Mouse (Mus musculus) stomach, postnatal 0 days (tissue): ENCODE measurements around the gene Pi4k2a.

Experiments used
- CTCF ChIP-seq: IDR thresholded peaks from 2 replicates; pipeline ENCODE4 v1.5.1; 2016; ENCODE audit warnings: antibody characterized with exemption, low read depth, mild to moderate bottlenecking, moderate library complexity
- EP300 ChIP-seq: optimal IDR thresholded peaks from 2 replicates; pipeline ENCODE3; 2016; ENCODE audit warnings: antibody characterized with exemption

- TF ChIP-seq CTCF (no peak), EP300 (no peak)
Observed at GRCm38 (mm10) chr19:42078566-42078965, 11.7 kb upstream of the Pi4k2a start.
